Mouse (Mus musculus) MEL (cell line): ENCODE measurements around the gene Zfp513.
A peak's percentile ranks its signal among the peaks of the same experiment; 100 is the strongest.

Source experiments
- CTCF ChIP-seq, 3 experiments: IDR thresholded peaks in 2 of 3; conservative IDR thresholded peaks in 1 of 3; 2 replicates each; pipeline ENCODE4 v1.5.1; 2011 to 2012; ENCODE audit warnings: low read length in 3 of 3, low read depth in 2 of 3, mild to moderate bottlenecking in 2 of 3, improper control_type of control experiment in 1 of 3, inconsistent platforms in 1 of 3, mixed read lengths in 1 of 3, moderate library complexity in 1 of 3; ENCODE audit not compliant: control insufficient read depth in 1 of 3, insufficient read depth in 1 of 3, poor library complexity in 1 of 3, severe bottlenecking in 1 of 3
- ETS1 ChIP-seq: IDR thresholded peaks from 2 replicates; pipeline ENCODE4 v1.6.1; 2012; ENCODE audit warnings: low read depth, mild to moderate bottlenecking, inconsistent platforms, low read length, improper control_type of control experiment, moderate library complexity
- GABPA ChIP-seq: IDR thresholded peaks from 2 replicates; pipeline ENCODE4 v1.6.1; 2012; ENCODE audit warnings: low read depth, mild to moderate bottlenecking, inconsistent platforms, low read length, improper control_type of control experiment, moderate library complexity
- GATA1 ChIP-seq: IDR thresholded peaks from 2 replicates; pipeline ENCODE4 v1.6.1; 2011; ENCODE audit warnings: low read depth, low read length, improper control_type of control experiment
- MAX ChIP-seq: IDR thresholded peaks from 2 replicates; pipeline ENCODE4 v1.6.1; 2011; ENCODE audit warnings: low read length, improper control_type of control experiment
- MAZ ChIP-seq: IDR thresholded peaks from 2 replicates; pipeline ENCODE4 v1.6.1; 2012; ENCODE audit warnings: low read depth, mild to moderate bottlenecking, inconsistent platforms, low read length, improper control_type of control experiment
- MEF2A ChIP-seq: IDR thresholded peaks from 2 replicates; pipeline ENCODE4 v1.6.1; 2014; ENCODE audit warnings: low read depth, mild to moderate bottlenecking, inconsistent platforms, low read length, improper control_type of control experiment; ENCODE audit not compliant: poor library complexity, insufficient replicate concordance, severe bottlenecking; ENCODE audit errors: extremely low read depth
- POLR2A ChIP-seq, 2 experiments: IDR thresholded peaks; 2 replicates each; pipeline ENCODE4 v1.6.1; 2011 to 2012; ENCODE audit warnings: low read length in 2 of 2, mild to moderate bottlenecking in 2 of 2, control low read depth in 1 of 2, improper control_type of control experiment in 1 of 2, low read depth in 1 of 2, moderate library complexity in 1 of 2; ENCODE audit not compliant: control insufficient read depth in 1 of 2, insufficient read depth in 1 of 2, poor library complexity in 1 of 2
- POLR2AphosphoS5 ChIP-seq: IDR thresholded peaks from 2 replicates; pipeline ENCODE4 v1.6.1; 2012; ENCODE audit warnings: low read depth, borderline replicate concordance, mild to moderate bottlenecking, inconsistent platforms, low read length, moderate library complexity, mixed read lengths
- RAD21 ChIP-seq: IDR thresholded peaks from 2 replicates; pipeline ENCODE4 v1.6.1; 2011; ENCODE audit warnings: mild to moderate bottlenecking, low read depth, low read length, improper control_type of control experiment
- SMC3 ChIP-seq: IDR thresholded peaks from 2 replicates; pipeline ENCODE4 v1.6.1; 2011; ENCODE audit warnings: low read depth, low read length, improper control_type of control experiment
- TAL1 ChIP-seq: IDR thresholded peaks from 2 replicates; pipeline ENCODE4 v1.6.1; 2012; ENCODE audit warnings: mild to moderate bottlenecking, inconsistent platforms, low read length, moderate library complexity, mixed read lengths
- TCF12 ChIP-seq: IDR thresholded peaks from 2 replicates; pipeline ENCODE4 v1.6.1; 2014; ENCODE audit warnings: low read depth, mild to moderate bottlenecking, inconsistent platforms, low read length, improper control_type of control experiment, moderate library complexity
- USF2 ChIP-seq, 2 experiments: IDR thresholded peaks; 2 replicates each; pipeline ENCODE4 v1.6.1; 2011 to 2012; ENCODE audit warnings: improper control_type of control experiment in 2 of 2, low read length in 2 of 2, borderline replicate concordance in 1 of 2, inconsistent platforms in 1 of 2, low read depth in 1 of 2, mild to moderate bottlenecking in 1 of 2; ENCODE audit not compliant: insufficient read depth in 1 of 2

GRCm38 (mm10) chr5:31192939-31193630 lies 9.0 kb downstream of the Zfp513 start, which contains the start of the genes Snx17 and Eif2b4:
- TF ChIP-seq POLR2A (IDR thresholded peaks at IDR 0.05; ENCODE audit: control insufficient read depth in 1 of 2, insufficient read depth in 1 of 2, low read depth in 1 of 2, low read length in 2 of 2, poor library complexity in 1 of 2): peak; percentile 88 to 91
- no peak for TF ChIP-seq SMC3
- no peak for TF ChIP-seq GATA1
- TF ChIP-seq MEF2A: no peak; the same call in 1 of the 2 replicates
- TF ChIP-seq CTCF (IDR thresholded peaks at IDR 0.05 in 2 of 3, conservative IDR thresholded peaks at IDR 0.05 in 1 of 3; ENCODE audit: control insufficient read depth in 1 of 3, insufficient read depth in 1 of 3, low read depth in 2 of 3, low read length in 3 of 3, poor library complexity in 1 of 3, severe bottlenecking in 1 of 3): peak in 2 of 3 experiments; percentile 82; a peak in 5 of 6 replicates
- TF ChIP-seq MAZ: peak; percentile 93; the same call in 1 of the 2 replicates
- peak; percentile 84 for TF ChIP-seq TCF12
- peak; percentile 70 for TF ChIP-seq POLR2AphosphoS5
- no peak for TF ChIP-seq RAD21
- TF ChIP-seq USF2 (IDR thresholded peaks at IDR 0.05; ENCODE audit: borderline replicate concordance in 1 of 2, insufficient read depth in 1 of 2, low read depth in 1 of 2, low read length in 2 of 2): no peak
- TF ChIP-seq MAX: 0 out of 2 replicates have a peak, but pooled peaks have one; percentile 82
- peak; percentile 51; the same call in 1 of the 2 replicates for TF ChIP-seq GABPA
- TF ChIP-seq ETS1: peak; percentile 75
- no peak for TF ChIP-seq TAL1
